Mouse (Mus musculus) Muller cell, postnatal 12 days (primary cell): ENCODE results near the gene Kdm4a.
A peak's percentile ranks its signal among the peaks of the same experiment; 100 is the strongest.

Experiments used
- DNase-seq: peaks from one replicate; pipeline ENCODE4 v3.0.0-alpha.2; 2015; ENCODE audit errors: inconsistent ontology term

Gene Kdm4a

GRCm38 (mm10) chr4:118179467-118180300, at the start of gene Kdm4a:
Kdm4a (minus strand) TSS chr4:118180043.
- peak; percentile 99 for DNase-seq

- peak; percentile 40 for DNase-seq
Measured at GRCm38 (mm10) chr4:118229035-118229770, 49.4 kb upstream of the Kdm4a start.

DNA sequence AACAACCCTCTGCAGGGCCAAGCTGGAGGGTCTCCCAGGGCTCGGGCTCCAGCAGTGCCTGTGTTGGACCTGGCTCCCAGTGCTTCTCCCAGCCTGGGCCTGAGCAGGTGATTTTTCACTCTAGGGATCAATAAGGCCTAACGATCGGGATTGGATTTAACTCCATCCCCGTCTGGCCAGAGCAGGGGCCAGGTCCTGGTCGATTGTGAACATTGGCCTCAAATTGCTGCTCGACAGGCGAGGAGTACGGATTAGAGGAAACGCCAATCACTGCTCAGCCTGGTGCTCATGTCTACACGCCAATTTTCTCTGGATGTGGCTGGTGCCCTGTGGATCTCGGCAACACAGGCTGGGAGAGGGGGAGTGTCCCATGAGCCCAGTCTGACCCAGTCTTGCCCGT, 47.6 kb upstream of the Kdm4a start:
- no peak for DNase-seq

GRCm38 (mm10) chr4:118221261-118221660, 41.4 kb upstream of the Kdm4a start:
- DNase-seq: no peak

DNA sequence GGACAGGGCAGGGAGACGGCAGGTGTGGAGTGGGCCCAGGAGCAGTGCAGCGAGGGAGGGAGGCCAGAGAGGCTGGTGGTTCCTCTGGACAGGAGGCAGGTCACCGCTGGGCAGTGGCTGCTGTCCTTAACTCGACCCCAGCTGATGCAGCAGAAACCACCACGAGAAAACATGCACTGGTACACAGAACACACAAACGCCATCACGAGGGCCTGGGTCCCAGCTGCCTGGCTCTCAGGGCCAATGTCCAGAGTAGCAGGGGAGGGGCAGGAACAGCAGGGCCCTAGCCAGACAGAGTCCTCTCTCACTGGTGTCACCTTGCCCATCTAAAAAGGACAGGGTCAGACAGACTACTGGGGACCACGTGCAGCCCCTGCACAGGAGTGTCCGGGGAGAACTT, 40.9 kb upstream of the Kdm4a start:
- DNase-seq: no peak

DNA sequence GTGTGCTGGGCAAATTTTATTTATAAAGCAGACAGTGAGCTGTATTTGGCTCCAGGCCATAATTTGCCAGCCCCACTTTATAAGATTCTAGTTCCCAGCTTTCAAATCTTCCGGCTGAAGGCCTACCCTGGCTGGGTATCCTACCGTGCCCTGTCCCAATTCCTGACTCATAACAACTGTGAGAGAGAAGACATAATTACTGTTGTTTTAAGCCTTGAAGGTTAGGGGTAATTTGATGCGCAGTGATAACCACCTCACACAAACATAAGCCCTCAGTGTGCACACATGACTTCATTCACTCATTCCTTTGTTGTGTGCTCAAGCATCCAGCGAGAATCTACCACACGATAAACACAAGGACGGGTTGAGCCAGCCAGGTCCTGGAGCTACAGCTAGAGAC, 39.6 kb upstream of the Kdm4a start:
- peak; percentile 71 for DNase-seq

- no peak for DNase-seq
Measured at GRCm38 (mm10) chr4:118218521-118218920, 38.7 kb upstream of the Kdm4a start.

DNA sequence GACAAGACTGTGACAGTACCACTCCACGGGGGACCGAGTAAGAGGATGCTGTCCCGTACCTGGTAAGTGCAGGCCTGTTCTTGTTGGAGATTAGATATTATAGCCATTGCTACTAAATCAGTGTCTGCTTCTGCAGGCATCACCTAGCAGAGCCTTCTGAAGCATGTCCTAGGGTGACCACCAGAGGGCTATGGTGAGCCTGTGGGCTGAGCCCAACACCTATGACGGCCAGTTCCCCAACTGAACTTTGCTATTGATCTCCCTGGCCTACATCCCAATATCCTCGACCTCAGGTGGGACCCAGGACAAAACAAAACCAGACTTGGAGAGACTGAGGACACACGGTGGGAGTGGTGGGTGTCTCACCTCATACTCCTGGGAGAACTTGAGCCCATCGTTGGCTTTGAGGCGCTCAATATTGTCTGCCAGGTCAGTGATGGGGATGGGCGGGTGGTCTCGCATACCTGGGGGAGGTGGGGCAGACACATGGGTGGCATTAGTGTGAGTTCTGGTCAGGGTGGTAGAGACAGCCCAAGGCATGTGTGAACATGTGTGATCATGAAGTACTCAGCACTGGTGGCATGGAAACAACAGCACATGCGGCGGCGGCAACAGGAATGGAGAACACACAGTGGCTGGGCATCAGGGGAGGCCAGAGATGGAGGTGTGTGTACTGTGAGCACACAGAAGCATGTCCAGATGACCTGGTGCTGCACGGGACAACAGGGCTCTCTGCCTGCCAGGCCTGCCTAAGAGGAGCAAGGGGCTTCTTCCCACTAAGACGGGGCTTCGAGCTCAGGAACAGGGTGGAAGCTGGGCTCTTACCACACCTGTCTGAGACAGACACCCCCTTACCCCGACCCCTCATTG, 37.1 kb upstream of the Kdm4a start:
- DNase-seq: peak; percentile 31

- DNase-seq: no peak
Measured at GRCm38 (mm10) chr4:118214891-118215290, 35.0 kb upstream of the Kdm4a start.

GRCm38 (mm10) chr4:118206918-118207640, 27.2 kb upstream of the Kdm4a start:
- no peak for DNase-seq

GRCm38 (mm10) chr4:118205906-118206305, 26.1 kb upstream of the Kdm4a start:
- DNase-seq: no peak

- DNase-seq: no peak
Measured at GRCm38 (mm10) chr4:118199093-118199492, 19.2 kb upstream of the Kdm4a start.

GRCm38 (mm10) chr4:118198606-118199005, 18.8 kb upstream of the Kdm4a start:
- no peak for DNase-seq

GRCm38 (mm10) chr4:118196185-118196584, 16.3 kb upstream of the Kdm4a start:
- no peak for DNase-seq

GRCm38 (mm10) chr4:118180301-118181080, 648 bp upstream of the Kdm4a start:
- no peak for DNase-seq

- DNase-seq: no peak
Measured at GRCm38 (mm10) chr4:118178952-118179466, 834 bp downstream of the Kdm4a start.

DNA sequence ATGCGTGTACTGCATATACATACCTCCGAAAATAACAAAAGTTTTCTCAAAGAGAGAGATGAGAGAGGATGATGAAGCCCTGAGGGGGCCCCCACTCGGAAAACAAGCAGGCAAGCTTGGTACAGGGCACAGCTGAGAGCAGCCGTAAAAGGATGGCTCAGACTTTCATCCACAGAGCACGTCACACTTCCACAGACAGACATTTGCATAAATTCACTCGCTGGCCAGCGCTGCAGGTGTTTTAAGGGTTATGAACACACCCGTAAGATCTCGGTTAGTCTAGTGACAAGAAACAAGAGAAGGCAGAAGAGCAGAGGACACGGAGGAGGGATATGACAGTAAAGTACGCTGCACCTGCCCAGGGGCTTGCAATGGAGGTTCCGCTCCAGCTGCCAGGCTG, 7.4 kb downstream of the Kdm4a start:
- no peak for DNase-seq

DNA sequence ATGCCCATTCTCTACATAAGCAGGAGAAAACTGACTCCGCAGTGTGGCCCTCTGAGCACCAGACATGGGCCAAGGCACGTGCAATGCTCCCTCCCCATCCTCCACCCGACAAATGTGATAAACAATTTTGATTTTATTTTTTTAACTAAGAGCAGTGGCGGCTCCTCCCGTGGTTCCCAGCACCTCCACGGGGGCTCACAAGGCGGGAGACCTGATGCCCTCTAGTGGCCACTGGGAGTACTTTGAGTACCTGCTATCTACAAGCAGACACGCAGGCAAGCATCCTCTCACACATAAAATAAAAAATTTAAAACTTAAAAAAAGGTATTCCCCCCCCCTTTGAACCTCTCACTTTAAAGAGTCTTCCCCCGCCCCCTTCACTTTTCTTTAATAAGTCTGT, 8.8 kb downstream of the Kdm4a start:
- DNase-seq: no peak

- no peak for DNase-seq
Measured at GRCm38 (mm10) chr4:118162123-118162522, 17.7 kb downstream of the Kdm4a start.

- DNase-seq: no peak
Measured at GRCm38 (mm10) chr4:118157666-118158065, 22.2 kb downstream of the Kdm4a start.
